Mouse (Mus musculus) CH12.LX (cell line): Measurements from ENCODE around the gene Mpdz. TPM values are rescaled to one million over a fixed set of nuclear protein-coding genes. Genes with fewer than 3 reads are reported as not detected.

ENCODE experiments used
- DNase-seq: peaks from one replicate; pipeline ENCODE4 v3.0.0-alpha.2; 2013; ENCODE audit errors: extremely low read depth
- H3K27ac ChIP-seq: 2 replicates; pipeline ENCODE4 v1.5.1; 2012; ENCODE audit warnings: low read depth, mild to moderate bottlenecking, control low read depth, moderate library complexity; ENCODE audit not compliant: insufficient read depth
- H3K27me3 ChIP-seq: replicated peaks from 2 replicates; pipeline ENCODE3; 2012; ENCODE audit warnings: inconsistent platforms
- H3K36me3 ChIP-seq, 2 experiments: replicated peaks in 1 of 2; 2 replicates each; pipeline versions ENCODE3 to v1.6.1; 2012; ENCODE audit warnings: inconsistent platforms in 1 of 2, low read length in 1 of 2, mild to moderate bottlenecking in 1 of 2, mixed read lengths in 1 of 2, moderate library complexity in 1 of 2; ENCODE audit not compliant: control insufficient read depth in 1 of 2, insufficient read depth in 1 of 2
- H3K4me1 ChIP-seq, 2 experiments: 2 replicates each; pipeline ENCODE4 v1.6.1; 2012; ENCODE audit warnings: inconsistent platforms in 1 of 2, moderate library complexity in 1 of 2; ENCODE audit not compliant: insufficient read depth in 2 of 2, control insufficient read depth in 1 of 2
- H3K4me2 ChIP-seq: 2 replicates; pipeline ENCODE4 v1.6.1; 2012; ENCODE audit warnings: low read depth, mild to moderate bottlenecking, control low read depth; ENCODE audit not compliant: poor library complexity, insufficient read depth, severe bottlenecking
- H3K4me3 ChIP-seq, 3 experiments: fragments of 150-350 bp in 1 of 3; sonication (generic) in 1 of 3; replicated peaks in 1 of 3; 2 replicates each; pipeline versions ENCODE3 to v1.5.1; 2011 to 2012; ENCODE audit warnings: low read depth in 2 of 3, low read length in 2 of 3, mild to moderate bottlenecking in 2 of 3, moderate library complexity in 2 of 3, control low read depth in 1 of 3, improper control_type of control experiment in 1 of 3, inconsistent platforms in 1 of 3, mixed read lengths in 1 of 3; ENCODE audit not compliant: poor library complexity in 1 of 3
- H3K79me2 ChIP-seq: replicated peaks from 2 replicates; pipeline ENCODE4 v1.6.1; 2012; ENCODE audit warnings: mild to moderate bottlenecking, moderate library complexity; ENCODE audit not compliant: control insufficient read depth, poor library complexity, insufficient read depth, severe bottlenecking; ENCODE audit errors: extremely low read depth
- H3K9ac ChIP-seq: 2 replicates; pipeline ENCODE4 v1.6.1; 2012; ENCODE audit warnings: low read depth, mild to moderate bottlenecking, control low read depth, moderate library complexity; ENCODE audit not compliant: insufficient read depth
- H3K9me3 ChIP-seq: replicated peaks from 2 replicates; pipeline ENCODE3; 2012; ENCODE audit warnings: low read length, inconsistent platforms, mixed read lengths
- BHLHE40 ChIP-seq: IDR thresholded peaks from 2 replicates; pipeline ENCODE4 v1.6.1; 2011; ENCODE audit warnings: mild to moderate bottlenecking, low read depth, low read length, improper control_type of control experiment
- CHD1 ChIP-seq: IDR thresholded peaks from 2 replicates; pipeline ENCODE4 v1.6.1; 2012; ENCODE audit warnings: low read depth, low read length, improper control_type of control experiment, inconsistent platforms
- CHD2 ChIP-seq: IDR thresholded peaks from 2 replicates; pipeline ENCODE4 v1.6.1; 2011; ENCODE audit warnings: low read length, improper control_type of control experiment
- CTCF ChIP-seq, 2 experiments: IDR thresholded peaks in 1 of 2; conservative IDR thresholded peaks in 1 of 2; 2 replicates each; pipeline ENCODE4 v1.5.1; 2011 to 2012; ENCODE audit warnings: low read depth in 2 of 2, low read length in 2 of 2, improper control_type of control experiment in 1 of 2, inconsistent platforms in 1 of 2, mild to moderate bottlenecking in 1 of 2, moderate library complexity in 1 of 2
- ELF1 ChIP-seq: IDR thresholded peaks from 2 replicates; pipeline ENCODE4 v1.6.1; 2014; ENCODE audit warnings: low read depth, mild to moderate bottlenecking, inconsistent platforms, low read length, improper control_type of control experiment
- EP300 ChIP-seq: IDR thresholded peaks from 2 replicates; pipeline ENCODE4 v1.6.1; 2011; ENCODE audit warnings: low read length, improper control_type of control experiment
- GABPA ChIP-seq: IDR thresholded peaks from 2 replicates; pipeline ENCODE4 v1.6.1; 2012; ENCODE audit warnings: low read depth, low read length, improper control_type of control experiment, inconsistent platforms; ENCODE audit not compliant: insufficient replicate concordance
- HCFC1 ChIP-seq: IDR thresholded peaks from 2 replicates; pipeline ENCODE4 v1.6.1; 2012; ENCODE audit warnings: low read depth, mild to moderate bottlenecking, inconsistent platforms, low read length, improper control_type of control experiment
- IRF4 ChIP-seq: IDR thresholded peaks from 2 replicates; pipeline ENCODE4 v1.6.1; 2014; ENCODE audit warnings: low read depth, mild to moderate bottlenecking, inconsistent platforms, low read length, improper control_type of control experiment
- JUND ChIP-seq: conservative IDR thresholded peaks from 2 replicates; pipeline ENCODE4 v1.6.1; 2011; ENCODE audit warnings: low read depth, low read length, improper control_type of control experiment
- MAX ChIP-seq: IDR thresholded peaks from 2 replicates; pipeline ENCODE4 v1.6.1; 2011; ENCODE audit warnings: low read length, improper control_type of control experiment
- MEF2A ChIP-seq: IDR thresholded peaks from 2 replicates; pipeline ENCODE4 v1.6.1; 2014; ENCODE audit warnings: low read depth, mild to moderate bottlenecking, inconsistent platforms, low read length, improper control_type of control experiment, borderline replicate concordance
- MYC ChIP-seq: IDR thresholded peaks from 2 replicates; pipeline ENCODE4 v1.6.1; 2011; ENCODE audit warnings: low read depth, mild to moderate bottlenecking, improper control_type of control experiment, low read length
- NELFE ChIP-seq: IDR thresholded peaks from 2 replicates; pipeline ENCODE4 v1.6.1; 2011; ENCODE audit warnings: low read depth, low read length, improper control_type of control experiment
- NRF1 ChIP-seq: IDR thresholded peaks from 2 replicates; pipeline ENCODE4 v1.6.1; 2014; ENCODE audit warnings: low read depth, mild to moderate bottlenecking, inconsistent platforms, low read length, improper control_type of control experiment, moderate library complexity
- PAX5 ChIP-seq: IDR thresholded peaks from 2 replicates; pipeline ENCODE4 v1.6.1; 2012; ENCODE audit warnings: low read length, inconsistent platforms, mixed read lengths
- POLR2AphosphoS2 ChIP-seq: IDR thresholded peaks from 2 replicates; pipeline ENCODE4 v1.6.1; 2011; ENCODE audit warnings: low read depth, low read length, improper control_type of control experiment
- RCOR1 ChIP-seq: conservative IDR thresholded peaks from 2 replicates; pipeline ENCODE4 v1.6.1; 2012; ENCODE audit warnings: low read depth, mild to moderate bottlenecking, inconsistent platforms, low read length, improper control_type of control experiment
- SIN3A ChIP-seq: IDR thresholded peaks from 2 replicates; pipeline ENCODE4 v1.6.1; 2012; ENCODE audit warnings: low read length, improper control_type of control experiment, inconsistent platforms
- TBP ChIP-seq: conservative IDR thresholded peaks from 2 replicates; pipeline ENCODE4 v1.6.1; 2011; ENCODE audit warnings: low read depth, low read length, improper control_type of control experiment
- TCF12 ChIP-seq: IDR thresholded peaks from 2 replicates; pipeline ENCODE4 v1.6.1; 2014; ENCODE audit warnings: low read depth, mild to moderate bottlenecking, inconsistent platforms, low read length, improper control_type of control experiment
- USF2 ChIP-seq: conservative IDR thresholded peaks from 2 replicates; pipeline ENCODE4 v1.6.1; 2011; ENCODE audit warnings: low read depth, low read length, improper control_type of control experiment
- ZC3H11A ChIP-seq: IDR thresholded peaks from 2 replicates; pipeline ENCODE4 v1.6.1; 2012; ENCODE audit warnings: low read depth, mild to moderate bottlenecking, inconsistent platforms, low read length, improper control_type of control experiment
- ZNF384 ChIP-seq: IDR thresholded peaks from 2 replicates; pipeline ENCODE4 v1.6.1; 2012; ENCODE audit warnings: low read depth, low read length, improper control_type of control experiment, inconsistent platforms
- dilution Hi-C: fragments of 300-500 bp; cut with MboI; formaldehyde crosslinking; loops from 2 replicates; pipeline ENCODE4 v1.14.3; 2020; ENCODE audit warnings: low sequenced_read_pairs; ENCODE audit not compliant: extremely low pct_unique_long_range_greater_than_20kb, extremely low pct_ligation_motif_present
- in situ Hi-C: fragments of 300-500 bp; cut with MboI; formaldehyde crosslinking; loops from 3 replicates; pipeline ENCODE4 v1.14.3; 2019; ENCODE audit warnings: low sequenced_read_pairs, low pct_ligation_motif_present, low pct_unique_long_range_greater_than_20kb, mixed read lengths
- polyA plus RNA-seq: library from polyadenylated mRNA; unstranded; fragments of >175 nt; gene quantifications from 2 replicates; pipeline ENCODE4 v1.2.1, GENCODE M21; 2012; ENCODE audit warnings: low read depth; ENCODE audit not compliant: insufficient read length
- total RNA-seq, 2 experiments: library from RNA; depleted of rRNA; stranded (reverse); fragments of 300-350 nt in 1 of 2; fragments of >200 nt in 1 of 2; gene quantifications; 2 replicates each; pipeline ENCODE4 v1.2.3; 2012 to 2014

Mpdz gene
- total and polyA plus RNA-seq, 3 experiments = not detected

DNA sequence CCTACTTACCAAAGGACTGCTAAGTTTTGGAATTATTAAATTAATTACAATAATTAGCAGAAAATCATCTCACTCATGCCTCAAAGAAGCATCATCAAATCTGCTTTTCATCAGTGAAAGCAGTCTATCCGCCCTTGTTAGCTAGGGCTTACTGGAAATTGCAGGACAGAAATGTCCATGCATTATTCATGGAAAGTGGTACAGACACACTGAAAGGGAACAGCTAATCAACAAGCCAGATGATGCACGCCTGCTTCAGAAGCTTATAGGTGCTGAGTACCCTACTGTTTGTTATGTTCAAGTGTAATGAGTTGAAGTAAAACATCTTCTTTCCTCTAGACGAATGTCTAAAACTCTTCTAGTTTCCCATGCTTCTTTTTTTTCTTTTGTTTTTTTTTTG lies 91.2 kb downstream of the Mpdz start:
- H3K27me3 ChIP-seq = no peaks in the 10 kb centered on the region
- in situ Hi-C loops = no loop called here

DNA sequence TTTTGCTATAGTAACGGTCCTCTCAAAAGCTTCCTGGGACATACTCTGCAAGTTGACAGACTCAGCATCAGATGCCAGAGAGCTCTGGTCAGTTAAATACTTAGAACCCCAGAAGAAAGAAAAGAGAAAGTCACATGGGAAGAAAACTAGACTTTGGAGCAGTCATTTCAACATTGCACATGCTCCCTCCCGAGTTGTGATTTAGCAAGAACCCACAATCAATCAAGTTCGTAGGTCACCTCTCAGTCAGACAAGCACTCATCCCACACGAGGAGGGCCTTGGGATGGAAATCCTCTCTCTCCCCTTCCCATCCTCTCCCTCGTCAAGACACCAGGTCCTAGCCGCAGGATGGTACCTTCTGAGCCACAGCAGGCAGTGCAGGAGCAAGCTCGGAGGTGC lies 94.0 kb downstream of the Mpdz start:
- Histone ChIP-seq H3K36me3 (no peaks in the 10 kb centered on the region), H3K4me1 (no peaks in the 10 kb centered on the region), H3K27me3 (no peaks in the 10 kb centered on the region), H3K27ac (no peak overlapping the region), H3K4me2 (no peak overlapping the region), H3K9me3 (peaks cover 14% of the 10 kb centered on the region), H3K79me2 (no peaks in the 10 kb centered on the region), H3K4me3 (no peak overlapping the region), H3K9ac (no peak overlapping the region)
- no peak for DNase-seq
- no peak for TF ChIP-seq POLR2AphosphoS2
- no peak for TF ChIP-seq MEF2A
- TF ChIP-seq MYC = no peak
- no peak for TF ChIP-seq ELF1
- TF ChIP-seq MAX = no peak
- TF ChIP-seq EP300 = no peak
- TF ChIP-seq GABPA = no peak
- TF ChIP-seq PAX5 = no peak
- TF ChIP-seq RCOR1 = no peak
- TF ChIP-seq NELFE = no peak
- TF ChIP-seq NRF1 = no peak
- no peak for TF ChIP-seq USF2
- no peak for TF ChIP-seq CTCF (conservative IDR thresholded peaks at IDR 0.05 in 1 of 2, IDR thresholded peaks at IDR 0.05 in 1 of 2; ENCODE audit: low read depth in 2 of 2, low read length in 2 of 2)
- no peak for TF ChIP-seq CHD2
- no peak for TF ChIP-seq ZC3H11A
- in situ Hi-C loops = no loop called here
- dilution Hi-C loops = no loop called here

More for the DNA sequence above, 91.2 kb downstream of the Mpdz start:
- TF ChIP-seq CHD1 (no peak), EP300 (no peak), TBP (no peak), TCF12 (no peak), HCFC1 (no peak), MYC (no peak), ZC3H11A (no peak), CHD2 (no peak), JUND (no peak), ZNF384 (no peak), BHLHE40 (no peak), IRF4 (no peak), ELF1 (no peak), SIN3A (no peak), MEF2A (no peak)
- no peaks in the 10 kb centered on the region for H3K36me3 ChIP-seq
- peaks cover 17% of the 10 kb centered on the region for H3K9me3 ChIP-seq
- H3K79me2 ChIP-seq = no peaks in the 10 kb centered on the region
- H3K4me3 ChIP-seq = no peak overlapping the region
- no peak overlapping the region for H3K9ac ChIP-seq
- H3K4me2 ChIP-seq = no peak overlapping the region
- no peak overlapping the region for H3K27ac ChIP-seq
- dilution Hi-C loops = no loop called here
- no peaks in the 10 kb centered on the region for H3K4me1 ChIP-seq
- no peak for DNase-seq
